Mouse (Mus musculus) adrenal gland, postnatal 4 days (tissue): ENCODE measurements around the gene Lrrfip1. TPM values are rescaled to one million over a fixed set of nuclear protein-coding genes. Genes with fewer than 3 reads are reported as not detected.

ENCODE experiments used
- DNase-seq, 2 experiments: peaks; one replicate each; pipeline ENCODE4 v3.0.0; 2021 to 2022; ENCODE audit warnings: low spot score in 2 of 2, mixed read lengths in 2 of 2
- long read RNA-seq, 2 experiments: library from polyadenylated mRNA; stranded (forward); transcript quantifications; one replicate each; pipeline ENCODE4 v2.0.0; 2021
- total RNA-seq, 2 experiments: library from RNA; stranded (reverse); gene quantifications; 2 replicates each; pipeline ENCODE4 v1.2.3; 2021

The Lrrfip1 gene
- 10 to 100 TPM; 54.7 to 56.7 TPM for total RNA-seq
- long read RNA-seq, experiment 1, partial matches to known transcripts = 2 of 28 reads
- long read RNA-seq, experiment 1, other reads (novel, unspliced or antisense) = 21 of 28 reads
- long read RNA-seq, experiment 2, transcript Lrrfip1-203 (8 exons, 3,645 nt) = major isoform, 26 of 92 reads
- long read RNA-seq, experiment 2, partial matches to known transcripts = 1 of 92 reads
- long read RNA-seq, experiment 2, other reads (novel, unspliced or antisense) = 65 of 92 reads

DNA sequence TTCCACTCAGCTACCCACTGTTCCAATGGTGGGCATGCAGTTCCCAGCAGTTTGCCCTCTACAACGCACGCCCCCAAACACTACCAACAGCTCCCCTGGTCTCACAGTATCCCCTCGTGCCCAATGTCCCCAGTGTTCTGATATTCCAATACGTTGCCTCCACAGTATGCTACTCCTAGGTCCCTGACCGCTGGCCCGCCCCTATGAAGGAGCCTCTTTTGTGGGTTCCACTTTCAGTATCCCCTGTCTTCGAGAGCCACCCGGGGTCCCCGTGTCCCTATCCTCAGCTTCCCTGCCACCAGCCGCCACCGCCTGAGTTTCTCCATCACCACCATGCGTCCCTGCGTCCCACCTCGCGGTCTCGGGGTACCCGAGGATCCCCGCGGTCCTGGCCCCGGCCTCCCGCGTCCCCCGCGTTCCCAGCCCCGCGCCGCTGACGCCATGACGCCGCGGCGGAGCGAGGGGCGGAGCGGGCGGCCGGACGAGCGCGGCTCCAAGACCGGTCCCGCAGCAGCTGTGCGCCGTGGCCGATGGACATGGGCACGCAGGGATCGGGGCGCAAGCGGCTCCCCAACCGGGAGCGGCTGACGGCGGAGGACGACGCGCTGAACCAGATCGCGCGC lies at the start of gene Lrrfip1:
Gene Lrrfip1 (plus strand): TSS at position 470 of the 623 bp plus-strand sequence.
- DNase-seq = peak; percentile 32 to 35

DNA sequence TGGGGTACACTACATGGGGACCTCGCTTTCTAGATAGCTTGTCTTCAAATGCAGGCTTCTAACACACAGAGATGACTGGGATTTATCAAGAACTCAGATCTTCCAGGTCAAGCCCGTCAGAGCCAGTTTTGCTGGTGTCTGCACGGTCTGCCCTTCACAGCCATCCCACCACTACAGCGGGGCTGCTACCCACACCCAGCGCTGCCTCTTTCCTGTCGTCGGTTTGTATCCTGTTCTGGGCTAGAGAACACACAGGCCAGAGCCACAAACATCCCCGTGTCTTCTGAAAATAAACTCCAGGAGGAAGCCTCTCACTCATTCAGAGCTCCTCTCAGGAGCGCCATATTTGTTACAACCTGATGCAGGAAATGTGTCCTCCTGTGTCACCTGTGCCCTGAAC lies 49.2 kb upstream of the Lrrfip1 start:
- no peak for DNase-seq

- no peak for DNase-seq
Measured at GRCm38 (mm10) chr1:90951670-90952069, 46.9 kb upstream of the Lrrfip1 start.

GRCm38 (mm10) chr1:90952808-90953207 lies 45.7 kb upstream of the Lrrfip1 start, which contains the start of gene Prlh:
TSS of gene Prlh (plus strand) at chr1:90953108.
- DNase-seq = no peak

GRCm38 (mm10) chr1:90953688-90954087 lies 44.8 kb upstream of the Lrrfip1 start:
- DNase-seq = no peak

- DNase-seq = peak in 1 of 2 experiments; percentile 23
Measured at GRCm38 (mm10) chr1:90956245-90957096, 42.1 kb upstream of the Lrrfip1 start.

GRCm38 (mm10) chr1:90962526-90962925 lies 36.0 kb upstream of the Lrrfip1 start:
- no peak for DNase-seq

GRCm38 (mm10) chr1:90962994-90963393 lies 35.5 kb upstream of the Lrrfip1 start:
- DNase-seq = no peak

GRCm38 (mm10) chr1:90967583-90967982 lies 31.0 kb upstream of the Lrrfip1 start:
- peak in 1 of 2 experiments; percentile 59 for DNase-seq

DNA sequence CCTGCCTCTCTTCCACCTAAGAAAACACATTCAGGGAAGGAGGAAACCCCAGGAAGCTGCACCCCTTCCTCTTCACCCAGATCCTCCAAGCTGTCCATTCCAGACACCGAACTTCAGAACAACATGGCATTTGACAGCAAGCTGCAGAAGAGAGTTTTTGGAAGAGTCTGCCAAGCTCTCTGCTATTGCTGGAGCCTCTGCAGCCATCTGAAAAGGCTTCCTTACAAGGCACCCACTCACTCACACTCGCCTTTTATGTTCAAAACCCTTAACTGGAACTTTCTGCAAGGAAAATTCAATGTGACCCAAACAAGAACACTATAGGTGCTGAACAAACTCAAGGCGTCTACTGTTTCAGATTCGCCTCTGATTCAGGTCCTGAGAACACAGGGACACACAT lies 29.9 kb upstream of the Lrrfip1 start:
- no peak for DNase-seq

DNA sequence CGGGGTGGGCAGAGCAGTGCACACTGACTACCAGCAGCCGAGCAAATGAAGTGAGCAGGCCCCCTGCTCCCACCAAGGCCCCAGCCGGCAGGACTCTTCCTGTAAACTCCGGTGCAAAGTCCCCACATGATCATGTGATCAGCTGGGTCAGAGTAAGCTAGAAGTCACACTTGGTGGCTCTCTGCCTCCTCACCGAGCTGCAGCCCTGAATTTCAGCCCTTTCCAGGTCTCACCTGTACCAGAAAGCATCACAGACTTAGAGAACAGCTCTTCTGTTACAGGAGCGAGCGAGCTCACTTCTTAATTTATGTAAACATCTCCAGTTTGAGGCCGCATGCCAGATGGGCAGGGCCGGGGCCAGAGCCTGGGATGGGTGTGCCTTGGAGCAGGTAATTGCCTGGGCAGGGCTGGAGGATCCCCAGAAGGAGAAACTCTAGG lies 29.2 kb upstream of the Lrrfip1 start, which contains the start of gene Rab17:
Gene Rab17 (minus strand): TSS at position 315 of the 438 bp plus-strand sequence.
- DNase-seq = no peak

DNA sequence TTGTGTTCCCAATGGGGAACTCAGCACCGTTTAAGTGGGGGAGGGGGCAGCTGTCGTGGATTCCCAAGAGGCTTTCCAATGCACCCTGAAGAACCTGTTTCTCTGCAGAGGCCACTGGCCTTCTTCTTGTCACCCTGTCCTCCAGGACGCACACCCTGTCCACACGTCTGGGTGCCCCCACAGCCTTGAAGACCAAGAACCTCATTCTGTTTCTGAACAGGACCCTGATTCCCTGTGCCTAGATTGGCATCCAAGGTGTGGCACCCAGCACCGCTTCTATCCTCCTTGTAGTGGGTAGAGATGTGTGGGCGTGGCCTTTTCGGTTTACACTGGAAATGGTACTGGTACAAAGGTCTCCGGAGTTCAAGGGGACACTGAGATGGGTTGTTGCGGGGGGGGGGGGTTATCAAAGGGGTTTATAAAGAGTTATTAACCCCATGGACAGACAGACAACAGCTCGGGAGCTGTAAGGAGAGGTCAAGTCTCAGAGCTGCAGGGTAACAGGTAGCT lies 28.6 kb upstream of the Lrrfip1 start:
- no peak for DNase-seq

DNA sequence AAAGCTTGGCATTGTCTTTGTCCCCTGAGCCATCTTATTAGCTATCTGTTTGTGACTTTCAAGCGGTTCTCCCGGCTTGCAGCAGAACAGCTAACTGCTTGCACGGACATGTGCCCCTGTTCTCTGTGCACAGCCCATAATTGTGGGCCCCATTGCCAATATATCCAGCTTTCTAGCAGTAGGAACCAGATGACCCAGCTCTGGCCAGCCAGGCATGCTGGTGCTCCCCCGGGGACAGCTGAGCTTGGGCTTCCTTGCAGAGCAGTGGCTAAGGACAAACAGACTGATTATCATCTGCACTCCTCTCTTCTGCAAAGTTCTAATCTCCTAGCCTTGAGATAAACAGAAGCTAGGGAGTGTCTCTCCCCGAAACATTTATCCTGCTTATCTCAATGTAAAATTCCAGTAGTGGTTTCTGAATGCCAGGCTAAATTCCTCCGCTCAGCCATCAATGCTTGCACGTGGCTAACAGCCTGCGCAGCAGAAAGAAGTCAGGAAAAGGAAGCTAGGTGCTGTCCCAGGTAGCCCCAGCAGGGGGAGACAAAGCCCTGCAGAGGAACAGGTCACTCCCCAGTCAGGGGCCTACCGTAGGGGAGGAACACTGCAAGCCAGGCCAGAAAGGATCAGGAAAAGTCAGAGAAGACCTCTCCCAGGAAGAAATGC lies 25.5 kb upstream of the Lrrfip1 start:
- peak; percentile 86 to 91 for DNase-seq

GRCm38 (mm10) chr1:90973574-90973911 lies 25.0 kb upstream of the Lrrfip1 start:
- DNase-seq = no peak

- peak in 1 of 2 experiments; percentile 19 for DNase-seq
Measured at GRCm38 (mm10) chr1:90974906-90975649, 23.5 kb upstream of the Lrrfip1 start.

- DNase-seq = no peak
Measured at GRCm38 (mm10) chr1:90975960-90976359, 22.6 kb upstream of the Lrrfip1 start.

- no peak for DNase-seq
Measured at GRCm38 (mm10) chr1:90980638-90981330, 17.8 kb upstream of the Lrrfip1 start.

DNA sequence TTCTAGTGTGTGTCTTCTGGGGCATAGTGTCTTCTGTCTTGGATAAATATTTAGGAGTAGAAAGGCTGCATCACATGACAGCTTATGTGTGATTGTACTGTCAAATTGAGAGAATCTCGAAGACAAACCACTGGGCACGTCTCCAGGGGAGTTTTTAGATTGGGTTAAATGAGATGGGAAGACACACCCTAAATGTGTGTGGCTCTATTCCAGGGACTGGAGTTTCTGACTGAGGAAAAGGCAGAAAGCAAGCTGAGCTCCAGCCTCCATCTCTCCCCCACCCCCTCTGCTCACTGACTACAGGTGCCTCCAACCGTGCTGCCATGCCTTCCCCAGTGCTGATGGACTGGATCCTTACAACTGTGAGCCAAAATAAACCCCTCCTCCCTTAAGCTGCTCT lies 17.2 kb upstream of the Lrrfip1 start:
- DNase-seq = no peak

- DNase-seq = no peak
Measured at GRCm38 (mm10) chr1:90995916-90996315, 2.6 kb upstream of the Lrrfip1 start.

- no peak for DNase-seq
Measured at GRCm38 (mm10) chr1:90997136-90997535, 1.4 kb upstream of the Lrrfip1 start.
